Mouse (Mus musculus) activated CD4-positive, CD25-positive, alpha-beta regulatory T cell, adult 4 months (primary cell): ENCODE measurements around the gene C530008M17Rik. TPM values are rescaled to one million over a fixed set of nuclear protein-coding genes. Genes with fewer than 3 reads are reported as not detected.

Experiments
- ATAC-seq: one replicate; pipeline ENCODE4 v1.8.0; 2017
- polyA plus RNA-seq, 2 experiments: library from polyadenylated mRNA; unstranded; fragments of 100-300 nt; shearing (Covaris generic); gene quantifications; one replicate each; pipeline ENCODE4 v1.2.1; 2017

The C530008M17Rik gene
- polyA plus RNA-seq, 2 experiments from 2014 or later: 0.50 to 0.53 TPM

DNA sequence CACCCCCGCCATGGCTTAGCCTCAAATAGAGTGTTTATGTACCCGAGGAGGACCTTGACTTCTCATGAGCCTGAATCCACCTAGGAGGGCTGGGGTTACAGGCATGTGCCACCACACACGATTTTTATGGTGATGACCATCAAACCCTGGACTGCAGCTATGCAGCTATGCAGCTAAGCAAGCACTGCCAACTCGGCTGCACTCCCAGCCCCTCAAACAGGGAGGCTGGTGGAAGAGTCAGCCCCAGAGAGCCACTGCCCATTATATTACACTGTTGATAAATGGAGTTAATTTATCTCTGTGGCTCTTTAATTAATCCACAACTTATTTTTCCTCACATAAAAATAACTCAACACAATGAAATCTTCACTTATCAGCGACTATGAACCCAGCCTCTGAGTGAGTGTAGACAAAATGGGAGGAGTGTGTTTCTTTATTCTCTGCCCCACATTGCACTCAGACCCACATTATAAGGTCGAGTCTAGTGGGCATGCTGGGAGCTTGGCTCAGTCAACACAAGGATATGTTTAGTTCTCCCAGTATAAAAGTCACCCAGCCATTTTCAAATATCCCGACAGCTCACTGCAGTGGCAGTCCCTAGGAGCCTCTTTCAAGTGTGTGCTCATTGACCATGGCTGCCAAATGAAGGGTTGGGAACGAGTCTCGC lies 117.3 kb downstream of the C530008M17Rik start:
- no peak for ATAC-seq

DNA sequence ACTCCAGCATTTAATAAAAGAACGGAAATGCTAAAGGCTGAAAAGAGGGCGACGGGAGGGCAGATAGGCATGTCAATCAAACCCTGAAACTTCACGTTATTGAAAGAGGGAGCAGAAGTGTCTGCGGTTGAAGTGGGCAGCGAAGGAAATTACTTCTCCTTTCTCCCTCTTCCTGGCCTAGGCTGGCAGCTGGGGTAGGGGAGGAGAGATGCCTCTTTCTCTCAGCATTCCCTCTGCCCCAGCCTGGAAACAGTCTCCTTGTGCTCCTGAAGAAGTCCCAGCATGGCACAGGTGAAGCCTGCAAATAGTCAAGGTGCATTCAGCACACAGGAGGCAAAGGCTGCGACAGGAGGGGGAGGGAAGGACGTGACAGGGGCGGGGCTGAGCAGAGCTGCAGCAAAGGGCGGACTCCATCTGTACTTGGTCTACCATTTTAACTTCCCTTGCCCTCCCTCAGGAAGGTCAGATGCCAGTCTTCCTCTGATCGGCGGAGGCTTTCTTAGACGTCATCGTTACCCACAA lies 122.8 kb downstream of the C530008M17Rik start:
- ATAC-seq: peak; percentile 65

DNA sequence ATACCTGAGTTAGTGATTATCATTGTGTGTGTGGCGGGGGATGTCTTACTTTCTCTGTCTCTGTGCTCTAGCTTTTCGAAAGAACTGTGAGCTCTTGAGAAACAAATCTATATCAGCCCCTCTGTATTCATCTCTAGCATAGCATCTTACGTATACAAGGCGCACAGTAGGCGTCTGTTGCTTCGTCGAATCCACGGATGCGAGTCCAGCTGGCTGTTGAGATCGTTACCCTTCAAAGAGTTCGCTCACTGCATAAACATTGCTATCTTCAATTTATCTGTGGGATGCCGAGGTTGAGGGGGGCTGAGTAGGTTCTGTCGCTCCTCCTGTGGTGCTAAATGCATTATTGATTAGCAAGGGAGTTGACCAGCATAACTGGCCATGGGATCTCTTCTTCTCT lies 125.6 kb downstream of the C530008M17Rik start:
- ATAC-seq: no peak

DNA sequence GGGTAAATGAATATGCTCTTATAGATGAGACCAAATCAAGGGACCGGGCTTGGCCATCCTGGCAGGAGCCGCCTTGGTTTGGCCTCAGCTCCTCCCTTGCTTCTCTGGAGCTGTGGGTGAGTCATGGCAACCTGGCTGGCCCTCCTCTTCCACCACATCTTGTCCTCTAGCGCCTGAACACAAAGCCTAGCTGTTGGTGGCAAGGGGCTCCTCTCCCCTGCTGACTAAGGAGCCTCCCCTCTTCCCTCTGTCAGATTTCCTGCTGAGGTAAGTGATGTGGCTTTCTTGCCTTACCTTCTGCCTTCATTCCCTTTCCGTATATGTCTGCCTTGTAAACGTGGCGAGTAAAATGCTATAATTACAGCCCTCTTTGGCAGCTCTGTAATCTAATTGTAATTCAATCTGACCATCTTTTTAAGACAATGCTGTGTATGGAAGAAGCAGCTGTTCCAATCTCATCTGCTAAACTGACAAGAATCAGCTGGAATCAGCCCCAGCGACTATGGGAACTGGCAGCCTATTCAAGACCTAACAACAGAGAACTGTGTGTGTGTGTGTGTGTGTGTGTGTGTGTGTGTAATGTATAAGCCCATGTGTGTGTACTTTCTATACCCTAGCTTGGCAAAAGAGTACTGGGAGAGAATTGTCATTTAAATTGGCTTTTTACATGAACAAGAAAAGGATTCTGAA lies 126.2 kb downstream of the C530008M17Rik start:
- no peak for ATAC-seq

DNA sequence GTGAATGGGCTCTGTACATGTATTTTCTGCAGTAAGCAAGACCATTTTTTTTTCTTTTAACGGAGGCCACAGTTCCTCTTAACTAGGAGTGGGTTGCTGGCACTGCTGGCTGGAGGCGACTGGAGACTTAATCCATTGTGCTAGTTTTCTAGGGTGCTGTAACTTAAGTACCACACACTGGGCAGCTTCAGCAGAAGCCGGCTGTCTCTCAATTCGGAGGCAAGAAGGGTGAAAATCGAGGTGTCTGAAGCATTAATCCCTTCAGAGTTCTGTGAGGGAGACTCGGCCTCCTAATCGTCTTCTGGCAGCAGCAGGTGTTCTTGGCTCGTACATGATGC lies 126.8 kb downstream of the C530008M17Rik start:
- no peak for ATAC-seq

DNA sequence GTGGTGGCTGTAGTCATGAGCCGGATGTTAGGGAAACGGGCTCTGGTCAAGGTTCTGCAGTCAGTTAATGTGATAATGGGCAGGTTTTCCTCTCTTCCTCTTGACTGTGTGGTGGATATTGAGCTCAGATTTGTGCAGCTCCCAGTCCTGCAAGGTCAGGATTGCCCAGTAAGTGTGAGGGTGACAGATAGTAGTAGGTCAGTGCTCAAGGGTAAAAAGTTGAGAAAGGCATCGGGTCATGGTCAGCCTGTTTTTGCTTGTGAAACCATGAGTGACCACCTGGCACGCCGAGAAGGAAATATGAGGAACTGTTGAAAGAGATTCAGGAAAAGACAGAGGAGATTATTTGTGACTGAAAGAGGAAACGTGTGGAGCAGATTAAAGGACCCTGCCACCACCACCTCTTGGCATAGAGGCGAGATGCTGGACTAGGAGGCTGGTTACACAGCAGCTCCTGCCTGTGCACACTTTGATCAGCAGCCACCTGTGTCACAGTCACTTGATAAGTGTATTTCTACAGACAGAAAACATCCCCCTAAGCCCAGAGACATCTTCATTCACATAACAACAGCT lies 127.9 kb downstream of the C530008M17Rik start:
- no peak for ATAC-seq

DNA sequence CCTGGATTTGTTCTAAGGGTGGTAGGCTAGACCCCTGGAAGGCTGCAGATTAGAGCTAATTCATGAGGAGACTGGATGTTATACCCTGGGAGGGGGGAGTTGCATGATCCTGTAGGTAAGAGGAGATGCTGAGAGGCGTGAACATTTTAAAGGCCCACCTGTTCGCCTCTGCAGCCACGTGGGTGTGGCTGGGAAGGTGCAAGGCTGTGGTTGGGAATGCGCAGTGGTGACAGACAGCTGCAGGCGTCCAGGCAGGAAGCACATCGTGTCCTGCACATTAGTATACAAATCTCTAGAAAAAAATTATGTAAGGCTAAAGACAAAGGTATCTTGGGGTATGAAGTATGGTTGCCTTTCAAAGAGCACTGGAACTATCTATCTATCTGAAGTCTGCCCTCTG lies 128.7 kb downstream of the C530008M17Rik start:
- no peak for ATAC-seq

DNA sequence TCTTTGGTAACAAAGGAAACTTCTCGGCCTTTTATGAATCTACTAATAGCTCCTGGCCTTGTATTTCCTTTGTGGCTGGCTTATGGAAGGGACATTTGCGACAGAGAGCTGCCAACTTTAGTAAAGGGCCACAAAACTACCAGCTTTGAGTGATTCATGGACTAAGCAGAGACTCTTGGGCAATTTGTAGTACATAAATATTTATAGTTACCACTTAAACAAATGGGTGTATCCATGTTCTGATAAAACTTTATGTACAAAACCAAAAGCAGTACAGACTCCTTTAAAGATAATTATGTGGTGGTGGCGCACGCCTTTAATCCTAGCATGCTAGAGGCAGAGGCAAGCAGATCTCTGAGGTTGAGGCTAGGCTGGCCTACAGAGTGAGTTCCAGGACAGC lies 133.6 kb downstream of the C530008M17Rik start:
- no peak for ATAC-seq

DNA sequence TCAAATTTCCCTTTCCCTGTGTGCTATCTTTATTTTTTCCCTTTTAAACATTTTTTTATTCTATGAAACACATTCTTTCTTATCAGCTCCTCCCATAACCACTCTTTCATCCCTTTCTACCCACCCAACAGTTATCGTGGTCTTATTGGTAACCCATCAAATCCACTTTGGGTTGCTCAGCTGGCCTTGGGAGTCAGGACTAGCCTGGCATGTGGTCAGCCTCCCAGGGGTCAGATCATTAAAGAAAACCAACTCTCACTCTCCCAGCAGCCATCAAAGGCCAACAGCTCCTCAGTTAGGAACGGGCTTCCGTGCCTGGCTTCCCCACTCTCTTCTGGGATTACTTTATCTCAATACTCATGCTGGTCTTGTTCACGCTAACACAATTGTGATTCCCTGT lies 135.0 kb downstream of the C530008M17Rik start:
- ATAC-seq: no peak

DNA sequence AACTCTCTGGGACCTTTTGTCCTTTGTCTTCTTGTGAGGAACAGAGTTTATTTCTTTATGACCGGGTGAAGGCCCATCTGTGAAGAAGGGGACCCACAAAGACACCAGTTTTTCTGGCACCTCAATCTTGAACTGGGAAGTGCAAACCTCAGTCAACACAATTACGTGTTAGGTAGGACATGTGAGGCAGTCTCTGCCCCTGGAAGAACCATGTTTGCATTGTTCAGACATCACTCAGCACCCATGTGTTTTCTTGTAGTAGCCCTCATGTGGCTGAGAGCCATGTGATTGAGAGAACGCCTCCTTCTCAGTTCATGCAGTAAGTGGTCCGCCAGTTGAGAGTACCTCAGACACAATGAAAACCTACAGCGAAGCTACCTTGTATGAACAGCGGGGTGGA lies 136.4 kb downstream of the C530008M17Rik start:
- ATAC-seq: no peak

DNA sequence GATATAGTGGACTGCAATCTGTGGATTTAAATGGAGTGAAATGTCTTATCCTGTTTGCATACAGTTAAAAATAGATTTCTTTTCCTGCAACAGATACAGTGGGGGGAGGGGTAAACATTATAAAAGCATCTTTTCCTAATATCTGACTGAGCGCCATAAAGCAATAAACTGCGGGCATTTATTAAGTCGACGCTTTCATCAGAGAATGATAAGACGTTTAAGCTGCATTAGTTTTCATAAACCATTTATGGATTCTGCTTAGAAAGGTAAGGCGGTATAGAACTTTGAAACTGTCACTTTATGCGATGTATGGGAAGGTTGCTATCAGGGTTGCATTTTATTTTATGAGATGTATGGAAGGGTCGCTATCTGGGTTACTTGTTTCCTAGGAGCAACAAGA lies 141.7 kb downstream of the C530008M17Rik start:
- no peak for ATAC-seq

DNA sequence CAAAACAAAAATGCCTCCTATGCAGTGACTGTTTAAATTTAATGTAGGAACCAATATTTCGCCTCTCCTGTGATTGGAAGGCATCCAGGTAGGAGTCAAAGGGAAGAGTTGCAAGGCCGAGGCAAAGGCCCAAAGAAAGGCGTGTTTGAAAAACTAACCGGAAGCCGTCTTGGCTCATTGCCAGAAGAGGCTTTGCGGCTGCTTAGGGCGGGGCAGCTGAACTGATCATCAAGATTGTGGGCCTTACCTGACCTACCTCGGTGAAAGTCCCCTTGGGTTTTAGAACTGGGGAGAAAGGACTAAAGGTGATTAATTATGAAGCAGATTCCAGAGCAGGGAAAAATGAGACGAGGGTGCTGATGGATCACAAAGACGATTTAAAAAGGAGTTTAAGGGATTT lies 143.2 kb downstream of the C530008M17Rik start:
- no peak for ATAC-seq

DNA sequence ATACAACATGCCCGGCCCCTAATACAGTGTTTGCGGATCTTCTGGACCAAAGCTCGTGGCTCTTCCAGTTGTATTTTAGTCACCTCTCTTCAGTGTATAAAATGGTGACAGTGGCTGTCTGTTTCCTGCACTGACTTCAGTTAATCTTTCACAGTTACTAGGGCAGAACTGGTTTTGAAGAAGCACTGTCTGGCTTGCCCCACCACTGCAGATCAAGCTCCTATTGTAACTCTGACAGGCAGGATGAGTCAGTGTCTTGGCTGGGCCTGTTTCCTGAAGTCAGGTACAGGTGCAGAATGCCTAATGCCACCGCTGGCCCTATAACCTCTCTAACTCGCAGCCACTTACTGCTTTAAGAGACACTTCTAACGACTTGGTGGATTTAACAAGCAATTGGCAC lies 152.7 kb downstream of the C530008M17Rik start:
- no peak for ATAC-seq

DNA sequence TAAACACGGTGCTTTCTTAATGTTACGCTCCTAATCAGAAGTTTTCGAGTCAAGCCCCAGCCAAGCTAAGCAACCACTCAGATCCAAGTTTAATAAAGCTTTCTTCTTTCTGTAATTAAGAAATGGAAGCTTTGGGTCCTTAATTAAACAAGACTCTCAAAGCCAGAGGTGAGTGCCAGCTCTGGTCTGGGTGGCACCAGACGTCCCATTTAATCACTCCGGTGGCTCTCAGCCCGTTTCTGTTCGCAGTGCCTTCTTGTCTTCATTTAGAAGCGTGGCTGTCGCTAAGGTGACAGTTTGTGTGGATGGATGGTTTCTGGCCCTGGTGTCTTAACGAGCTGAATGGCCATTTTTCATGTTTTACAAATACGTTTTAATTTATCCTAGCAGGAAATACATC lies 158.7 kb downstream of the C530008M17Rik start:
- no peak for ATAC-seq

DNA sequence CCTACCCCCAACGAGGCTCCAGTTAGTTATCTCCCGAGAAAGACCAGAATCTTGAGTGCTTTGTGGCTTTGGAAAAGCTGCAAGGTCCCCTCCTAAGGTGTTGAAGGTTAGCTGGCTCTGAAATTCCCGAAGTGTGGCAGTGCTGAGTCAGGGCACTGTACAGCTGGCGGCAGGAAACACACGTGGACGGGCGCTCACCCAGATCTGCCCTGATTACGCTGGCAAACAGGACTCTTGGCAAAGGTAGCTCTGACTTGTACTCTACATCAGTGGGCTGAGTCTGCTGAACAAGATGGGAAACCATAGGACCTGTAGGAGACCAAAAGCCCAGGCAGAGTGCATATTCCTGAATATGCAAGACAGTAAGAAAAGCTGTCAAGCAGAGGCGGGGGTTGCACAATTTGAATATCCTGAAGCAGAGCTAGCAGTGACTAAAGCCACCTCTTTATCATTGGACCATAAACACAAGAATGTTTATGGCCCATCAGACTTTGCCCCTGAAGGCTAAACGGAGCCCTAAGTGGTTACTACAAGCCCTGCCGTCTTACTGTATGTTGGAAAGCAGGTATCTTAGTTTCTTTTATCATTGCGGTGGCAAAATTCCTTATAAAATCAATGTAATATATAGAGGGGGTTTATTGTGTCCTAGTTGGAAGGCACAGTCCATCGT lies 159.6 kb downstream of the C530008M17Rik start:
- no peak for ATAC-seq

DNA sequence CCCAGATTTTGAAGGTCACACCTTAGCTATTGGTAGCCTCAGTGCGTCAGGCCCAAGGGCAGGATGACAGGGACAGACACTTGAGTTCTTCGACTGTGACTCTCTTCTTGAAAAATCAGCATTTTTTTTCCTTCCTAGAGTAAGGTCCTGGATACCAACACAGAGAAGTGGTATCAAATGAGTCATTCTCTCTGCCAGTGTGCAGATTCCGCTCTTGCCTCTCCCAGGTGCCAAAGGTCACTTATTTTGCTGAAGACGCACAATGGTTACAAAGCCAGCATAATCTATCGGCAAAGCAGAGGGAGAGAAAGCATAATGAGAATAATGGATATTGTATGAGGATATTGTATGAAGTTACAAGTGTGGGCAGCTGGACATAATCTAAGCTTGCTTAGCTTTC lies 160.4 kb downstream of the C530008M17Rik start:
- ATAC-seq: no peak

DNA sequence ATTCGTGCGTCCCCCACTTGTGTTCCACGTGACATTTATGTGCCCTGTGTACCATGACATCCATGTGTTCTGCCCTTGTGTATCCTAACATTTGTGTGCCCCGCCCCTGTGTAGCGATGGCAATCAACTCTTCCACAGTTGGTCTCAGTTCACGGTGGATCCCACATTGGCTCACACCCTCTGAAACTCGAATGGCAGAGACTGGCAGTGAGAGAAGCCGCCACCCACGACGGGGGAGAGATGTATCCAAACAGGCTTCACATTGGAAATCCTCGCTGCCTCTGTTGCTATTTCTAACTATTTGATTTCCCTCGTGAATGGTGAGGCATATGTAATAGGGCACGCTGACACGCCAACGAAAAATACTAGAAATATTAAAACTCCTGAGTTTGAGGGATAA lies 161.4 kb downstream of the C530008M17Rik start:
- ATAC-seq: no peak

DNA sequence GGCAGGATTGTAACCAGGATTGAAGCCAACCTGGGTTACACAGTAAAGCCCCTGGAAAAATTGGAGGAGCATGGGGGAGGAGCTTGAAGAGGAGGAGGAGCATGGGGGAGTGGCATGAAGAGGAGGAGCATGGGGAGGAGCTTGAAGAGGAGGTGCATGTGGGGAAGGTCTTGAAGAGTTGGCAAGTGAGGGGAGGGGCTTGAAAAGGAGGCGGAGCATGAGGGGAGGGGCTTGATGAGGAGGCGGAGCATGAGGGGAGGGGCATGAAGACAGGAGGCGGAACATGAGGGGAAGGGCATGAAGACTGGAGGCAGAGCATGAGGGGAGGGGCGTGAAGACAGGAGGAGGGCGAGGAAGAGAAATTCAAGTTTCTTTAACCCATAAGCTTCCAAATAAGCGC lies 162.5 kb downstream of the C530008M17Rik start:
- no peak for ATAC-seq

DNA sequence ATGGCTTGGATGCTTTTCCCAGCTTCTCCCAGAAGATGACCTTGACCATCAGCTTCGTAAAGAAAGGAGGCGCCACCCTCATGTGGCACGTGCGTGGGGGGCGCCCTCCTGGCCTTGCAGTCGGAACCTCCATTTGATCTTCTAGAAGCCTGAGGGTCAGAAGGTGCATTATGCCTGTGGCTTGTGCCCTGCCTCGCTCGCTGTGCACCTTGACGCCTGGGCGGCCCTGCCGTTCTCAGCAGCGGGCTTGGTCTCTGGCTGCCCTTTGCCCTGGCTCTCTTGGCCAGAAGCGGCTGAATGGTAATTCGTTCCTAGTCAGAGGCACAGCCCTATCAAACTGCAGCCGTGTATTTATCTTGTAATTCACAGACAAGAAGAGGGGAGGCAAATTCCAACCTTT lies 165.8 kb downstream of the C530008M17Rik start:
- ATAC-seq: no peak

DNA sequence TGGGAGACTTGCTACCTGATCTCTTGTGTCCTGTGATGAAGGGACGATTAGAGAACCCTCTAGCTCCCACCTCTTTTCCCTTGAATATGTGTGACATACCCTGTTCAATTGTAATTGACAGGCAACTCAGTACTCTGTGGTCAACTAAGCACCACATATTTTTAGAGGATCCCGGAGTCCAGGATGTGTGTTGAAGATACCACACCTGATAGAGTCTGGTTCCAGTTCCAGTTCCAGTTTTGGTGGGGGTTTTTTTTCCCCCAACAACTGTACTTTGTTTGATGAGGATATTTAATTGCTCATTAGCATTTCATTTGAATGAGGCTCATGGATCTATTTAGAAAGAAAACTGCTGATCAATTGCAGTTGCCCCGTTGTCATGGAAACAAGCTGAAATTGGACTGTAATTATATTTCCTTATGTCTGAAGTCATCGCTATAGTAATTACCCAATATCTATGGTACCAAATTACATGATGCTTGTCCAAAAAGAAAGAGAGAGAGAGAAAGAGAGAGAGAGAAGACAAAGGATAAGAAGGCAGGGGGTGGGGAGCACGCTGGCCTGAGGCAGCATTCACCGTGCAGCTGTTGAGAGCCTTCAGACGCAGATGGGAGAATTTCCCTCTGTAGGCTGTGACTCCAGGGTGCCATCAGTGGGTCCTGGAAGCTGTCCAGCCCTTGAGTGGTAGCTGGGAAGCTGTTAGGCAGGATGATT lies 172.4 kb downstream of the C530008M17Rik start:
- no peak for ATAC-seq

DNA sequence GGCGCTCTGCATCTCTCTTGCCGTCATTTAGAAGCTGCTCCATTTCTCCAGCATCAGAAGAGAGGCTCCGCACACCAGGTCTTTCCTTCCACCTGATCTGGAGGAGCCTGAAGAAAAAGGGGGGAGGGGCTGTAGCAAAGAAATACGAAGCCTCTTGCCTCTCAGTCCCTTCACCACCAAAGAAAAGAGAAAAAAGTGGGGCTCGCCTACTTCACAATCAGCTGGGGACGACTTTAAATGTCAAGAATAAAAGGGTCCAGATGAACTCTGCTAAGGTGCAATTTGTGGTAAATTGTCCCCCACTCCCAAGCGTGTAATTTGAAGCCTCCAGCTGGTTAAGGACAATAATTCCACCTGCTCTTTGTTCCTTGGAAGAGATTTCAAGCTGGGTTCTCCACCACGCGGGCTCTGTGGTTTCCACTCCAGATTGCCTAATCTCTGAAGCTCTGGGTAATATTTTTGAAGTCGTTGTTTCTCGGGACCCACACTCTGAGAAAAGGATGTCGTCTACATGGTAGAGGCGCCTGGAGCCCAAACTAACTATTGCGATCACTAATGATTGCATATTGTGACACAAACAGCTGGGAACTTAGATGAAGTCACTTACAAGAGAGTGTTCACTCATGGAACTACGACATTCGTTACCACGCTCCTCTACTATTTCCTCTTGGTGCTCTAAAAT lies 176.4 kb downstream of the C530008M17Rik start:
- no peak for ATAC-seq

DNA sequence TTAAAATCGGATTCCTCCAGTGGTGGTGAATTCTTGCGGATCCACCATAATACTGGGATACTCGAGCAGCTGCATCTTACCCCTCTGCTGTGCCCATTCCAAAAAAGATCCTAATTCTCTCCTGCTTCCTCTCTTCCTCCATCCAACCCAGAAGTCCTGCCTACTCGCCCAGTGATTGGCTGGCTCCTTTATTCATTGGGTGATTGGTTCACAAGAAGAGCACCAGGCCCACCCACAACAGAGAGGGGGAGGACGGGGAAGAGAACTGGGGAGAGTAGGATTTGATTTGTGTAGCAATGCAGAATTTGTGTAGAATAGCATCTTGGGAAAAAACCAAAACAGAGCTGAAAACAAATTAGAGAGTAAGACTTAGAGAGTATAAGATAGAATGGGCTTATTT lies 180.7 kb downstream of the C530008M17Rik start:
- ATAC-seq: no peak
